Mouse (Mus musculus): ENCODE results near the gene Rbm5. TPM values are rescaled to one million over a fixed set of nuclear protein-coding genes. Genes with fewer than 3 reads are reported as not detected.

Gene Rbm5
- 100 to 1,000 TPM; 109 to 159 TPM for total RNA-seq (2021)

GRCm38 (mm10) chr9:107770374-107771290 lies at the start of gene Rbm5:
Gene Rbm5, minus strand, starts transcription at chr9:107770996.
- intact Hi-C loops (cut with DNase I), result no loop called here
- peak; percentile 93 to 95 for DNase-seq (ENCODE audit: low spot score in 2 of 2)

GRCm38 (mm10) chr9:107812132-107812531 lies 41.3 kb upstream of the Rbm5 start:
- intact Hi-C loops (cut with DNase I), result no loop called here
- no peak for DNase-seq (ENCODE audit: low spot score in 2 of 2)

- intact Hi-C loops (cut with DNase I), result no loop called here
- no peak for DNase-seq (ENCODE audit: low spot score in 2 of 2)
Observed at GRCm38 (mm10) chr9:107810985-107811384, 40.2 kb upstream of the Rbm5 start.

GRCm38 (mm10) chr9:107791714-107792113 lies 20.9 kb upstream of the Rbm5 start:
- no peak for DNase-seq (ENCODE audit: low spot score in 2 of 2)
- intact Hi-C loops (cut with DNase I), result no loop called here

- peak in 1 of 2 experiments; percentile 16 for DNase-seq (ENCODE audit: low spot score in 2 of 2)
- intact Hi-C loops (cut with DNase I), result loop anchor here (5.0 kb wide), 1 partner anchor 35 kb away; no protein-coding TSS in a partner anchor
Observed at GRCm38 (mm10) chr9:107782536-107783203, 11.9 kb upstream of the Rbm5 start.

- intact Hi-C loops (cut with DNase I), result no loop called here
- DNase-seq (ENCODE audit: low spot score in 2 of 2), result no peak
Observed at GRCm38 (mm10) chr9:107776809-107777208, 6.0 kb upstream of the Rbm5 start.

- DNase-seq (ENCODE audit: low spot score in 2 of 2), result no peak
- intact Hi-C loops (cut with DNase I), result no loop called here
Observed at GRCm38 (mm10) chr9:107774411-107774810, 3.6 kb upstream of the Rbm5 start.

- intact Hi-C loops (cut with DNase I), result no loop called here
- DNase-seq (ENCODE audit: low spot score in 2 of 2), result no peak
Observed at GRCm38 (mm10) chr9:107771782-107772181, 986 bp upstream of the Rbm5 start.

- no peak for DNase-seq (ENCODE audit: low spot score in 2 of 2)
Observed at GRCm38 (mm10) chr9:107770037-107770373, 791 bp downstream of the Rbm5 start.

GRCm38 (mm10) chr9:107769445-107770000 lies 1.3 kb downstream of the Rbm5 start:
- no peak for DNase-seq (ENCODE audit: low spot score in 2 of 2)
- intact Hi-C loops (cut with DNase I), result no loop called here

More at GRCm38 (mm10) chr9:107770037-107770373, 791 bp downstream of the Rbm5 start:
- intact Hi-C loops (cut with DNase I), result no loop called here

GRCm38 (mm10) chr9:107768851-107769250 lies 1.9 kb downstream of the Rbm5 start:
- DNase-seq (ENCODE audit: low spot score in 2 of 2), result no peak
- intact Hi-C loops (cut with DNase I), result no loop called here

GRCm38 (mm10) chr9:107759593-107759992 lies 11.2 kb downstream of the Rbm5 start:
- no peak for DNase-seq (ENCODE audit: low spot score in 2 of 2)
- intact Hi-C loops (cut with DNase I), result no loop called here

- intact Hi-C loops (cut with DNase I), result no loop called here
- no peak for DNase-seq (ENCODE audit: low spot score in 2 of 2)
Observed at GRCm38 (mm10) chr9:107750378-107750777, 20.4 kb downstream of the Rbm5 start.

- DNase-seq (ENCODE audit: low spot score in 2 of 2), result no peak
- intact Hi-C loops (cut with DNase I), result loop anchor here (5.0 kb wide), 1 partner anchor 34 kb away; no protein-coding TSS in a partner anchor
Observed at GRCm38 (mm10) chr9:107748063-107748462, 22.7 kb downstream of the Rbm5 start.

- DNase-seq (ENCODE audit: low spot score in 2 of 2), result no peak
- intact Hi-C loops (cut with DNase I), result loop anchor here (5.0 kb wide), 1 partner anchor 35 kb away; no protein-coding TSS in a partner anchor
Observed at GRCm38 (mm10) chr9:107747310-107747709, 23.5 kb downstream of the Rbm5 start.

GRCm38 (mm10) chr9:107746679-107747078 lies 24.1 kb downstream of the Rbm5 start:
- no peak for DNase-seq (ENCODE audit: low spot score in 2 of 2)
- intact Hi-C loops (cut with DNase I), result loop anchor here (5.0 kb wide), 1 partner anchor 36 kb away; no protein-coding TSS in a partner anchor

GRCm38 (mm10) chr9:107744061-107744460 lies 26.7 kb downstream of the Rbm5 start:
- no peak for DNase-seq (ENCODE audit: low spot score in 2 of 2)
- intact Hi-C loops (cut with DNase I), result no loop called here

GRCm38 (mm10) chr9:107738841-107739202 lies 32.0 kb downstream of the Rbm5 start:
- intact Hi-C loops (cut with DNase I), result loop anchor here (2.0 to 5.0 kb wide), 4 partner anchors 37 to 137 kb away; no protein-coding TSS in a partner anchor
- peak in 1 of 2 experiments; percentile 31 for DNase-seq (ENCODE audit: low spot score in 2 of 2)

- intact Hi-C loops (cut with DNase I), result loop anchor here (2.0 to 5.0 kb wide), 4 partner anchors 36 to 136 kb away; no protein-coding TSS in a partner anchor
- peak; percentile 81 to 84 for DNase-seq (ENCODE audit: low spot score in 2 of 2)
Observed at GRCm38 (mm10) chr9:107738020-107738840, 32.6 kb downstream of the Rbm5 start.

All from left cerebral cortex, postnatal 36 days (tissue).